Mouse (Mus musculus) bone marrow, adult 2 months (tissue): ENCODE measurements at regions not wholly inside any gene's neighbourhood (a gene's known extent, or its start where the extent isn't known, plus 50 kb on each side); places are given as distances from the start of the nearest gene placed in this dataset.

Experiments
- H3K27ac ChIP-seq: fragments of 200-500 bp; 2 replicates; pipeline ENCODE4 v1.5.1; 2012; ENCODE audit warnings: low read depth, mild to moderate bottlenecking, control low read depth, inconsistent platforms, low read length; ENCODE audit not compliant: control insufficient read depth, poor library complexity, insufficient read depth
- H3K4me1 ChIP-seq: fragments of 200-500 bp; 2 replicates; pipeline ENCODE4 v1.6.1; 2011; ENCODE audit warnings: low read length; ENCODE audit not compliant: control insufficient read depth, insufficient read depth
- H3K4me3 ChIP-seq: fragments of 200-500 bp; replicated peaks from 2 replicates; pipeline ENCODE3; 2011; ENCODE audit warnings: mild to moderate bottlenecking, low read depth, low read length, control low read depth; ENCODE audit not compliant: control insufficient read depth
- CTCF ChIP-seq: fragments of 200-500 bp; IDR thresholded peaks from 2 replicates; pipeline ENCODE4 v1.5.1; 2011; ENCODE audit warnings: low read length, control low read depth; ENCODE audit not compliant: control insufficient read depth, insufficient read depth
- POLR2A ChIP-seq: fragments of 200-500 bp; IDR thresholded peaks from 2 replicates; pipeline ENCODE4 v1.6.1; 2011; ENCODE audit warnings: low read depth, mild to moderate bottlenecking, control low read depth, low read length, borderline replicate concordance; ENCODE audit not compliant: control insufficient read depth
- WGBS: fragments of 180-500 bp; shearing (Covaris S2); methylation state at CpG from one replicate; pipeline ENCODE4 v1.1.7; 2018; 5-methylcytosine and 5-hydroxymethylcytosine counted together

DNA sequence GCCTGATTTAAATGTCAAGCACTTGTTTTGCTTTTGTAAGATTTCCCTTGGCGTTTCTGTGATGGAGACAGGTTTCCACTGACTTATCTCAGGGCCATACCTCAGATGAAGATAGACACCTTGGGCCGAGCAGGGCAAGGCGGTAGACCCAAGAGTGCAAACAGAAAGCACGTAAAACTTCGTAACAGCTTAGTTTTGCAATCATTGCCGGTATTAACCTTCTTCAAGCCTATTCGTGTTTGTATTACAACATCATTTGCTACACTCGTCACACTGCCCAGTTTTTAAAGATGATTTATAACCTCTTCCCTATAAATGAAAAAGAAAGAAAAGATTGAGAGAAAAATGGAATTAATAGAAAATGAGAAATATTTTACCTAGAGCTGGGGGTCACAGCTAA, 56.6 kb upstream of the Ank start:
- H3K4me1 ChIP-seq: no peaks in the 10 kb centered on the region
- no peak overlapping the region for H3K4me3 ChIP-seq
- 46% methylated on average over 8 of the region's 8 CpGs for WGBS
- H3K27ac ChIP-seq: no peak overlapping the region
- TF ChIP-seq POLR2A (no peak), CTCF (no peak)

DNA sequence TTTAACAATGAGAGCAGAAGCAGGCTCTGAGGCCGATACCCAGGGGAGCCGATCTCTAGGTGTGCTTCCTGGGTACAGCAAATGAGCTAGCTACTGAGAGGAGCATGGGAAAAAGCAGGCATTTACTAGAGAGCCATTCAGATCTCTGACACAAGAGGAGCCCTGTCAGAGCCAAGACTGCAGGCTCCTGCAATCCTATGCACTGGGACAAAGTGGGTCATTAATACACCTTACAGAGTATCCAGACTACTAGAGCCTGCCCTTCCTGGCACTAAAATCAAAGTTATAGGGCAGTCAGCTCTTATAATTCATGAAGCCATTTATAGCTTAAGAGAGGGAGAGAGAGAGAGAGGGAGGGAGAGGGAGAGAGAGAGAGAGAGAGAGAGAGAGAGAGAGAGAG, 54.2 kb upstream of the Ank start:
- no peak for TF ChIP-seq POLR2A
- TF ChIP-seq CTCF: no peak
- H3K27ac ChIP-seq: no peak overlapping the region
- no peaks in the 10 kb centered on the region for H3K4me1 ChIP-seq
- no peak overlapping the region for H3K4me3 ChIP-seq
- WGBS: 81% methylated on average over 2 of the region's 2 CpGs

DNA sequence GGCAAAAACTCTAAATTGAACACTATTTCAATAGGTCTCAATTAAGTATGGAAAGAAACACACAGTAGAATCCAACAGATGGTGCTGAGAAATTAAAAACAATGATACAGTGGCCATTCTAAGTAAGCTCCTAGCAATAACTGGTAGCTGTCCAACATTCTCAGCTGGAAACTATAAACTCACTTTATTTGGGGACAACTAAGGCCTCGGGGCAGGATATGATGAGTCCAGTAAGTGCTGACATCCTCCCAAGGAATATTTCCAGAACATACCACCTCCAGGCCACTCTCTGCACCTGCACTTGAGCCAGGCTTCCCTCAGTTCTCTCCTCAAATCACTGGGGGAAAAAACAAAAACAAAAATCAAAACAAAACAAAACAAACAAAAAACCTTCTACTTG, 53.7 kb upstream of the Ank start:
- 71% methylated on average over 1 of the region's 1 CpGs for WGBS
- no peak overlapping the region for H3K27ac ChIP-seq
- no peak overlapping the region for H3K4me3 ChIP-seq
- TF ChIP-seq CTCF: no peak
- no peak for TF ChIP-seq POLR2A
- no peaks in the 10 kb centered on the region for H3K4me1 ChIP-seq

DNA sequence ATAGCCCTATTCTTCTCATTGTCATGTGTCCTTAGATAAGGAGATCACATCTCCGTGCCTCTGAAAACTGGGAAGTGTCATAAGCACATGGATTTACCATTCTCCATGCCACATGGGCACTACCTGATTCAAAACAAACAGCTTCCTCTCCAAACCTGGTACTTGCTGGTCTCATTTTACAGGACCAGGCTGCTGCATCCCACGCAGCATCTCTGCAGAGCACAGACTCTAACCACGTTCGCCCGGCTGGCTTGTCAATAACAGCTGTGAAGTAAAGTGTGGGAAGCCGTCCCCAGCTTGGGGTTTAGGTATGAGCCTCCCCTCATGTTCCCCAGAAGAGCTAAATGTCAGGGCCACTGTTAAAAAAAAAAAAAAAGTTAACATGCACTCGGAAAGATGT, 53.0 kb upstream of the Ank start:
- H3K4me1 ChIP-seq: no peaks in the 10 kb centered on the region
- no peak overlapping the region for H3K27ac ChIP-seq
- TF ChIP-seq POLR2A (no peak), CTCF (no peak)
- no peak overlapping the region for H3K4me3 ChIP-seq
- 79% methylated on average over 7 of the region's 7 CpGs for WGBS

DNA sequence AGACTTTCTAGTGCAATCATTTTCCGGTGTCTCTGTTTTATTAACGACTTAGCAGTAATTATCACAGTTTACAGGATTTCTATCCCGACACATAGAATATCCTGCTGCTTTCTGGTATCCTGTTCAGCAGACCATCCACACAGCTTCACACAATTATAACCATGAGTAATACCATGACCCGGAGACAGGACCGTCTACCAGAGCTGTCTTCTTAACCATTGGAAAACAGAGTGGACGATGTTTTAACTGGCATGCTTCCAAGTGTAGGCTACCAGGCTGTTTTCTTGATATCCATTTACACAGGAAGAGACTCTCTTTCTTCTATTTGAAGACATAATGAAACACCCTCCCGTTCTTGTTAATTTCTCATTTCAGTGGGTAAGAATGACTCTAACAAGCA, 51.7 kb upstream of the Ank start:
- Histone ChIP-seq H3K27ac (no peak overlapping the region), H3K4me3 (no peak overlapping the region), H3K4me1 (no peaks in the 10 kb centered on the region)
- WGBS: 74% methylated on average over 7 of the region's 7 CpGs
- TF ChIP-seq CTCF (no peak), POLR2A (no peak)
